Mouse (Mus musculus): ENCODE measurements around the gene Gm13277.
"Not testable (repeated sequence)": the region's sequence is repeated elsewhere in the genome, so short reads cannot be mapped to it uniquely, and the experiment has no call there.

GRCm38 (mm10) chr4:88759610-88760268, 28.7 kb upstream of the Gm13277 start, which contains the start of gene Gm13283:
- TF ChIP-seq TCF3 (IDR thresholded peaks at IDR 0.05; ENCODE audit: insufficient read length, low read depth); USF1 (IDR thresholded peaks at IDR 0.05; ENCODE audit: low read depth); MAX (IDR thresholded peaks at IDR 0.05; ENCODE audit: low read depth); CEBPB (IDR thresholded peaks at IDR 0.05; ENCODE audit: insufficient read depth, poor library complexity, severe bottlenecking); E2F4 (IDR thresholded peaks at IDR 0.05; ENCODE audit: insufficient read depth): not testable (repeated sequence)
